Mouse (Mus musculus): Measurements from ENCODE around the gene Wrb. TPM values are rescaled to one million over a fixed set of nuclear protein-coding genes. Genes with fewer than 3 reads are reported as not detected.

Gene Wrb
- total and polyA plus RNA-seq, 3 experiments, result 34.5 to 58.8 (median 45.2) TPM

DNA sequence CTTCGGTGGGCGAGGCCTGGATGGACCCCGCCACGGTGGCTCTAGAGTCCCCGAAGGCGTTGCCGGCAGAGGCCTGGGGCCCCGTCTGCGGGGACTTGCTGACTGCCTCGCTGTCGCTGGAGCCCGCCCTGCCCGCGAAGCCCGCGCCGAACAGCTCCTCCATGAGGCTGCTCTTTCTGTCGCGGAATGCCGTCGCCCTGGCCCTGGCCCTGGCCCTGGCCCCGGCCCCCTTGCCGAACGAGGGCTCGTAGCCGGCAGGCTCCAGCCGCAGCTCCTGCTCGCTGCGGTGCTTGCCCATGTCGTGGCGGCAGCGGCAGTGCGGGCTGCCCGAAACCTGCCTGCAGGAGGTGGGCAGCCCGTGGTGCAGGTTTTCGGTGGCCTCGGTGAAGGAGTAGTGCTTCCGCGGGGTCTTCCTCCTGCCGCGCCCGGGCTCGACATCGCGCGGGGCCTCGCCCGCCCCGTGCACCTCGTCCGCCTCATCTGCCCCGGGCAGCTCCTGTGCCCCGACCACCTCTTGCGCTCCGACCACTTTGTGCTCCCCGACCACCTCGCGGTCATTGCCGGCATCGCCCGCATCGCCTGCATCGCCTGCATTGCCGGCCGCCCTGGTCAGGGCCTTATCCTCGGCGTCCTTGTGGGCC is 14.0 kb downstream of the Wrb start:
- Histone ChIP-seq H3K4me2 (ENCODE audit: insufficient read depth, low read depth, poor library complexity, severe bottlenecking) (no peak overlapping the region), H3K36me3 (replicated peaks in 1 of 2; ENCODE audit: control insufficient read depth in 1 of 2, insufficient read depth in 1 of 2, low read length in 1 of 2) (peaks cover 19 to 68% of the 10 kb centered on the region in 2 experiments), H3K9me3 (replicated peaks; ENCODE audit: low read length) (no peaks in the 10 kb centered on the region), H3K4me3 (replicated peaks in 1 of 3; ENCODE audit: low read depth in 2 of 3, low read length in 2 of 3, poor library complexity in 1 of 3) (no peak overlapping the region), H3K4me1 (ENCODE audit: control insufficient read depth in 1 of 2, insufficient read depth in 2 of 2) (no peaks in the 10 kb centered on the region), H3K79me2 (replicated peaks; ENCODE audit: control insufficient read depth, extremely low read depth, insufficient read depth, poor library complexity, severe bottlenecking) (no peaks in the 10 kb centered on the region), H3K27me3 (replicated peaks) (no peaks in the 10 kb centered on the region), H3K27ac (ENCODE audit: insufficient read depth, low read depth) (no peak overlapping the region), H3K9ac (ENCODE audit: insufficient read depth, low read depth) (no peak overlapping the region)
- TF ChIP-seq TBP (conservative IDR thresholded peaks at IDR 0.05; ENCODE audit: low read depth, low read length) (no peak), POLR2A (IDR thresholded peaks at IDR 0.05; ENCODE audit: low read depth, low read length) (no peak), JUN (IDR thresholded peaks at IDR 0.05; ENCODE audit: insufficient read depth, low read depth, low read length) (no peak), USF2 (conservative IDR thresholded peaks at IDR 0.05; ENCODE audit: low read depth, low read length) (no peak), TCF12 (IDR thresholded peaks at IDR 0.05; ENCODE audit: low read depth, low read length) (no peak), RAD21 (IDR thresholded peaks at IDR 0.05; ENCODE audit: low read depth, low read length) (no peak), JUND (conservative IDR thresholded peaks at IDR 0.05; ENCODE audit: low read depth, low read length) (no peak), IRF4 (IDR thresholded peaks at IDR 0.05; ENCODE audit: low read depth, low read length) (no peak), ELF1 (IDR thresholded peaks at IDR 0.05; ENCODE audit: low read depth, low read length) (no peak), MEF2A (IDR thresholded peaks at IDR 0.05; ENCODE audit: borderline replicate concordance, low read depth, low read length) (no peak), POLR2AphosphoS2 (IDR thresholded peaks at IDR 0.05; ENCODE audit: low read depth, low read length) (no peak), PAX5 (IDR thresholded peaks at IDR 0.05; ENCODE audit: low read length) (no peak), ZMIZ1 (IDR thresholded peaks at IDR 0.05; ENCODE audit: low read depth, low read length) (no peak), MAFK (IDR thresholded peaks at IDR 0.05; ENCODE audit: insufficient replicate concordance, low read length) (no peak), MAZ (IDR thresholded peaks at IDR 0.05; ENCODE audit: low read depth, low read length) (no peak), RCOR1 (conservative IDR thresholded peaks at IDR 0.05; ENCODE audit: low read depth, low read length) (no peak), ZNF384 (IDR thresholded peaks at IDR 0.05; ENCODE audit: low read depth, low read length) (no peak), NELFE (IDR thresholded peaks at IDR 0.05; ENCODE audit: low read depth, low read length) (no peak), SMC3 (IDR thresholded peaks at IDR 0.05; ENCODE audit: low read depth, low read length) (no peak), UBTF (IDR thresholded peaks at IDR 0.05; ENCODE audit: low read depth, low read length) (no peak)
- dilution Hi-C loops (cut with MboI; ENCODE audit: extremely low pct_ligation_motif_present, extremely low pct_unique_long_range_greater_than_20kb, low sequenced_read_pairs), result no loop called here
- DNase-seq (ENCODE audit: extremely low read depth), result no peak
- in situ Hi-C loops (cut with MboI; ENCODE audit: low pct_ligation_motif_present, low pct_unique_long_range_greater_than_20kb, low sequenced_read_pairs), result loop anchor here (10.0 kb wide), 1 partner anchor 124 kb away; no protein-coding TSS in a partner anchor

DNA sequence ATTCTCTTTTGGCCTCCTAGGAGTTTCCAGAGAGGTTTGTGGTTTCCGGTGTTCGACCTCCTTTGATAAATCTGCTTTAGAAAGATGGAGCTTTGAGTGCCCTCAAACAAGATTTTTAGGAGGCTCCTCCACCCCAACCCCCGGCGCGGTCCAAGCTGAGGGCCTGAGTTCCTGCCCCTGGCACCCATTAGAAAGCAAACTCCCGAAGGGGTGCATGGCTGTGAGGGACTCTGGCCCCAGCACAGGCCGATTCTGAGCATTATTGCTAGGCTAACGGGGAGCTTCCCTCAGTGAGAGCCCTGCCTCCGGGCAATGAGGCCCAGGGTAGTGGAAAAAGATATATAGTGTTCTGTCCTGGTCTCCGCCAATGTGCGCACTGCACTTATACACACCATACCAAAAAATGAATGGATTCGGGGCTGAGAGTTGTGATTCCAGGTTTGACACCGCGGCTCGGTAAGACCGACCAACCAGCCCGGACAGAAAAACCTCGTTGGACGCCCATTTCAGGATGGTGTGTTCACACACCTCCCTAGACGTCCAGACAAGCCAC is 14.7 kb downstream of the Wrb start:
- TF ChIP-seq SMC3 (IDR thresholded peaks at IDR 0.05; ENCODE audit: low read depth, low read length) (no peak), CHD1 (IDR thresholded peaks at IDR 0.05; ENCODE audit: low read depth, low read length) (no peak), NELFE (IDR thresholded peaks at IDR 0.05; ENCODE audit: low read depth, low read length) (no peak)
- H3K36me3 ChIP-seq (replicated peaks in 1 of 2; ENCODE audit: control insufficient read depth in 1 of 2, insufficient read depth in 1 of 2, low read length in 1 of 2), result peaks cover 19 to 61% of the 10 kb centered on the region in 2 experiments
- dilution Hi-C loops (cut with MboI; ENCODE audit: extremely low pct_ligation_motif_present, extremely low pct_unique_long_range_greater_than_20kb, low sequenced_read_pairs), result no loop called here
- DNase-seq (ENCODE audit: extremely low read depth), result no peak
- no peak overlapping the region for H3K9ac ChIP-seq (ENCODE audit: insufficient read depth, low read depth)
- no peaks in the 10 kb centered on the region for H3K9me3 ChIP-seq (replicated peaks; ENCODE audit: low read length)
- H3K27me3 ChIP-seq (replicated peaks), result no peaks in the 10 kb centered on the region
- H3K4me2 ChIP-seq (ENCODE audit: insufficient read depth, low read depth, poor library complexity, severe bottlenecking), result no peak overlapping the region
- no peak overlapping the region for H3K4me3 ChIP-seq (replicated peaks in 1 of 3; ENCODE audit: low read depth in 2 of 3, low read length in 2 of 3, poor library complexity in 1 of 3)
- H3K27ac ChIP-seq (ENCODE audit: insufficient read depth, low read depth), result no peak overlapping the region
- in situ Hi-C loops (cut with MboI; ENCODE audit: low pct_ligation_motif_present, low pct_unique_long_range_greater_than_20kb, low sequenced_read_pairs), result loop anchor here (10.0 kb wide), 1 partner anchor 125 kb away; no protein-coding TSS in a partner anchor
- H3K79me2 ChIP-seq (replicated peaks; ENCODE audit: control insufficient read depth, extremely low read depth, insufficient read depth, poor library complexity, severe bottlenecking), result no peaks in the 10 kb centered on the region
- H3K4me1 ChIP-seq (ENCODE audit: control insufficient read depth in 1 of 2, insufficient read depth in 2 of 2), result no peaks in the 10 kb centered on the region
